Comparison of ENCODE assay signal across 13 mouse cellular contexts in the genomic region with DNA sequence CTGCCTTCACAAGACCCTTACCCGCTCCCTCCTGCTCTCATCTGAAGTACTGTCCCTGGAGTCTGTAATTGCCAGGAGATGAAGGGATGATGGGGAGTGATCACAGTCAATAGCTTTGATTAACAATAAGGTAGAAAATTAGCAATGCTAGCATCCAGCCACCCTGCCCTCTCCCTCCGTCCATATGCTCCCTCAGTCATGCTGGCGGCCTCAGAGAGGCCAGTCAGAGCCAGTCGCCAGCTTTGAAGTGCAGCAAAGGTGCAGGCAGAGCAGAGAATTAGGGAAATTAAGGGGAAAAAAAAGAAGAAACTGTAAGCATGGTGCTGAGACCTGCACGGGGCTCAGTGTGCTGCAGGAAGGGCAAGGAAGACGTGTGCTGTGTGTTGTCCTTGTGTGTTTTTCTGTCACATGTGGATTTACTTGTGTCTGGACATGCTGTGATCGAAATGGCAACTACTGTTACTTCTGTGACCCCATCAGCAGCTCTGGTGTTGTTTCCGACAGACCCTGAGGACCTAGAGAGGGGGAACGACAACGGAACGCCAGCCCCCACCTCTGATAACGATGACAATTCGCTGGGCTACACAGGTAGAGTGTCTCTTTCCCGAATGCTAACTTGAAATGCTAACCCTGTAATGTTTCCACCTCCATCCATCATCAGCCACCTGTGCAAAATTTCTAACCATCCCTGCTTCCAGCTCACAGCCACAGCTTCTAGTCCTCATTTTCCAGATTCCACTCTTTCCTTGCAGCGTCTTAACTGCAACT.
DNase-seq lines count a peak whose midpoint lies in the region; ATAC-seq and TF ChIP-seq lines count a peak whose summit lies in the region.
"Had no signal": no experiment of that assay in that cellular context is flagged by ENCODE, and none has a peak within 500 bp of the region (broad histone marks: within the 10 kb centered on the region; RNA-seq: fewer than 3 reads in every experiment).

No protein-coding gene starts in this region.

- H3K4me1 ChIP-seq in heart, embryonic 15.5 days (replicated peaks), result 0 out of 2 replicates have a peak, but pooled peaks cover 2% of the 10 kb centered on the region
- H3K4me1 ChIP-seq in heart, adult 2 months (ENCODE audit: control insufficient read depth, insufficient read depth, low read length), result no peaks in the 10 kb centered on the region
- peaks cover 20% of the 10 kb centered on the region for H3K4me1 ChIP-seq in hindbrain, embryonic 10.5 days (replicated peaks)
- peaks cover 39% of the 10 kb centered on the region for H3K4me1 ChIP-seq in midbrain, embryonic 10.5 days
- H3K4me1 ChIP-seq in neural tube, embryonic 14.5 days (ENCODE audit: control insufficient read depth, insufficient read depth, low read length), result 0 out of 2 replicates have a peak, but pooled peaks cover 3% of the 10 kb centered on the region

- intact Hi-C loops in heart, adult 2 months (cut with DNase I), result no loop called here

- H3K27me3 ChIP-seq in heart, embryonic 15.5 days, result no peaks in the 10 kb centered on the region
- no peaks in the 10 kb centered on the region for H3K27me3 ChIP-seq in heart, adult 2 months (ENCODE audit: control insufficient read depth, insufficient read depth, low read length)
- peaks cover 31% of the 10 kb centered on the region for H3K27me3 ChIP-seq in hindbrain, embryonic 10.5 days (ENCODE audit: insufficient read depth, poor library complexity, severe bottlenecking)
- peaks cover 51% of the 10 kb centered on the region for H3K27me3 ChIP-seq in midbrain, embryonic 10.5 days (ENCODE audit: low read depth, poor library complexity, severe bottlenecking)
- H3K27me3 ChIP-seq in neural tube, embryonic 14.5 days (ENCODE audit: control insufficient read depth, insufficient read depth, low read length), result no peaks in the 10 kb centered on the region

- no peak for TF ChIP-seq EP300 in heart, adult 2 months (IDR thresholded peaks at IDR 0.05; ENCODE audit: insufficient read depth, low read depth, low read length)

- TF ChIP-seq POLR2A in heart, adult 2 months (IDR thresholded peaks at IDR 0.05; ENCODE audit: insufficient read depth, low read depth, low read length), result no peak

- no peaks in the 10 kb centered on the region for H3K36me3 ChIP-seq in heart, embryonic 15.5 days
- no peaks in the 10 kb centered on the region for H3K36me3 ChIP-seq in heart, adult 2 months (ENCODE audit: control insufficient read depth, insufficient read depth, low read length)
- no peaks in the 10 kb centered on the region for H3K36me3 ChIP-seq in hindbrain, embryonic 10.5 days
- no peaks in the 10 kb centered on the region for H3K36me3 ChIP-seq in midbrain, embryonic 10.5 days
- H3K36me3 ChIP-seq in neural tube, embryonic 14.5 days (ENCODE audit: control insufficient read depth, insufficient read depth, low read length), result no peaks in the 10 kb centered on the region

- ATAC-seq in heart, embryonic 15.5 days (replicated peaks; ENCODE audit: insufficient number of reproducible peaks, insufficient read depth, low FRiP score, low read depth), result no peak
- peak; percentile 55; the same call in 1 of the 2 replicates for ATAC-seq in neural tube, embryonic 14.5 days (ENCODE audit: low read depth)
- ATAC-seq: CD4-positive, CD25-positive, alpha-beta regulatory T cell, adult 4 months had no signal

- 0 out of 2 replicates have a peak overlapping the region, but pooled peaks have one; percentile 2 for H3K4me2 ChIP-seq in heart, embryonic 15.5 days
- H3K4me2 ChIP-seq in neural tube, embryonic 14.5 days (ENCODE audit: low read depth, low read length), result peak overlapping the region; percentile 28

- H3K9me3 ChIP-seq in heart, embryonic 15.5 days (replicated peaks), result no peaks in the 10 kb centered on the region
- no peaks in the 10 kb centered on the region for H3K9me3 ChIP-seq in hindbrain, embryonic 10.5 days
- H3K9me3 ChIP-seq in midbrain, embryonic 10.5 days (replicated peaks), result no peaks in the 10 kb centered on the region
- H3K9me3 ChIP-seq in neural tube, embryonic 14.5 days (ENCODE audit: control insufficient read depth, low read length), result no peaks in the 10 kb centered on the region

- DNase-seq in heart, adult 2 months, result no peak
- DNase-seq in hindbrain, embryonic 10.5 days (ENCODE audit: low spot score), result no peak
- DNase-seq in midbrain, embryonic 10.5 days (ENCODE audit: low spot score), result no peak
- DNase-seq in layer of hippocampus, adult 2 months (ENCODE audit: low spot score in 2 of 2), result no peak
- DNase-seq in ovary, postnatal 14 days (ENCODE audit: low spot score), result no peak
- DNase-seq: cerebellum, adult 2 months; kidney, postnatal 25 days; left cerebral cortex, postnatal 4 days; lung, postnatal 36 days had no signal

- TF ChIP-seq CTCF in heart, adult 2 months (IDR thresholded peaks at IDR 0.05), result no peak
- no peak for TF ChIP-seq CTCF in layer of hippocampus, adult 2 months (conservative IDR thresholded peaks at IDR 0.05)

- no peak overlapping the region for H3K27ac ChIP-seq in heart, embryonic 15.5 days
- no peak overlapping the region for H3K27ac ChIP-seq in heart, adult 2 months
- H3K27ac ChIP-seq in hindbrain, embryonic 10.5 days, result peak overlapping the region; percentile 47
- H3K27ac ChIP-seq in midbrain, embryonic 10.5 days (replicated peaks), result peak overlapping the region; percentile 69; the same call in 1 of the 2 replicates
- no peak overlapping the region for H3K27ac ChIP-seq in neural tube, embryonic 14.5 days (ENCODE audit: low read depth, low read length)
- H3K27ac ChIP-seq in layer of hippocampus, adult 2 months, result no peak overlapping the region

- H3K79me2 ChIP-seq in heart, adult 2 months (replicated peaks; ENCODE audit: control insufficient read depth, insufficient read depth, low read length), result no peaks in the 10 kb centered on the region

- H3K4me3 ChIP-seq in heart, embryonic 15.5 days, result no peak overlapping the region
- no peak overlapping the region for H3K4me3 ChIP-seq in heart, adult 2 months
- H3K4me3 ChIP-seq in hindbrain, embryonic 10.5 days, result peak overlapping the region; percentile 23
- peak overlapping the region; percentile 29; the same call in 1 of the 2 replicates for H3K4me3 ChIP-seq in midbrain, embryonic 10.5 days
- no peak overlapping the region for H3K4me3 ChIP-seq in neural tube, embryonic 14.5 days (ENCODE audit: low read depth, low read length)
- H3K4me3 ChIP-seq in layer of hippocampus, adult 2 months, result no peak overlapping the region
- H3K4me3 ChIP-seq: erythroblast, embryonic 14.5 days had no signal

- WGBS in heart, embryonic 15.5 days, result 30% methylated on average over 15 of the region's 15 CpGs
- 33% methylated on average over 15 of the region's 15 CpGs for WGBS in heart, adult 2 months
- WGBS in hindbrain, embryonic 10.5 days, result 34% methylated on average over 15 of the region's 15 CpGs
- WGBS in midbrain, embryonic 10.5 days, result 24% methylated on average over 15 of the region's 15 CpGs
- 17% methylated on average over 15 of the region's 15 CpGs for WGBS in neural tube, embryonic 14.5 days

- no peak overlapping the region for H3K9ac ChIP-seq in heart, embryonic 15.5 days
- H3K9ac ChIP-seq in heart, adult 2 months (ENCODE audit: low read depth, low read length), result no peak overlapping the region
- no peak overlapping the region; the same call in 1 of the 2 replicates for H3K9ac ChIP-seq in neural tube, embryonic 14.5 days (replicated peaks; ENCODE audit: low read depth, low read length)

Comparison
In these comparisons a context has a peak if more than half of its experiments do, and no peak if none do; other contexts are left out.
1. H3K27ac ChIP-seq: peak in hindbrain, embryonic 10.5 days (single experiment) and midbrain, embryonic 10.5 days (single experiment); none in heart, embryonic 15.5 days (single experiment), heart, adult 2 months (single experiment), neural tube, embryonic 14.5 days (single experiment) and layer of hippocampus, adult 2 months (single experiment).
2. H3K4me3 ChIP-seq: peak in hindbrain, embryonic 10.5 days (single experiment) and midbrain, embryonic 10.5 days (single experiment); none in heart, embryonic 15.5 days (single experiment), heart, adult 2 months (single experiment), neural tube, embryonic 14.5 days (single experiment) and layer of hippocampus, adult 2 months (single experiment).